Mouse (Mus musculus): Measurements from ENCODE around the gene Lrrc20. TPM values are rescaled to one million over a fixed set of nuclear protein-coding genes. Genes with fewer than 3 reads are reported as not detected.
A peak's percentile ranks its signal among the peaks of the same experiment; 100 is the strongest.

Lrrc20 gene
- total and polyA plus RNA-seq, 3 experiments, result 29.9 to 38.9 (median 32.0) TPM

GRCm38 (mm10) chr10:61474344-61474743 is 1.3 kb upstream of the Lrrc20 start:
- intact Hi-C loops (cut with DNase I), result no loop called here
- Histone ChIP-seq H3K79me2 (replicated peaks; ENCODE audit: control insufficient read depth, insufficient read depth, low read length) (no peaks in the 10 kb centered on the region), H3K36me3 (ENCODE audit: control insufficient read depth, insufficient read depth, low read length) (no peaks in the 10 kb centered on the region; the same call in 1 of the 2 replicates), H3K4me3 (no peak overlapping the region), H3K9ac (ENCODE audit: low read depth, low read length) (no peak overlapping the region), H3K4me1 (ENCODE audit: control insufficient read depth, insufficient read depth, low read length) (peaks cover 5% of the 10 kb centered on the region), H3K27ac (peak overlapping the region; percentile 63), H3K27me3 (ENCODE audit: control insufficient read depth, insufficient read depth, low read length) (no peaks in the 10 kb centered on the region)
- TF ChIP-seq EP300 (IDR thresholded peaks at IDR 0.05; ENCODE audit: insufficient read depth, low read depth, low read length) (no peak), CTCF (IDR thresholded peaks at IDR 0.05) (no peak), POLR2A (IDR thresholded peaks at IDR 0.05; ENCODE audit: insufficient read depth, low read depth, low read length) (no peak)
- WGBS, result 52% methylated on average over 1 of the region's 1 CpGs
- DNase-seq, result no peak

DNA sequence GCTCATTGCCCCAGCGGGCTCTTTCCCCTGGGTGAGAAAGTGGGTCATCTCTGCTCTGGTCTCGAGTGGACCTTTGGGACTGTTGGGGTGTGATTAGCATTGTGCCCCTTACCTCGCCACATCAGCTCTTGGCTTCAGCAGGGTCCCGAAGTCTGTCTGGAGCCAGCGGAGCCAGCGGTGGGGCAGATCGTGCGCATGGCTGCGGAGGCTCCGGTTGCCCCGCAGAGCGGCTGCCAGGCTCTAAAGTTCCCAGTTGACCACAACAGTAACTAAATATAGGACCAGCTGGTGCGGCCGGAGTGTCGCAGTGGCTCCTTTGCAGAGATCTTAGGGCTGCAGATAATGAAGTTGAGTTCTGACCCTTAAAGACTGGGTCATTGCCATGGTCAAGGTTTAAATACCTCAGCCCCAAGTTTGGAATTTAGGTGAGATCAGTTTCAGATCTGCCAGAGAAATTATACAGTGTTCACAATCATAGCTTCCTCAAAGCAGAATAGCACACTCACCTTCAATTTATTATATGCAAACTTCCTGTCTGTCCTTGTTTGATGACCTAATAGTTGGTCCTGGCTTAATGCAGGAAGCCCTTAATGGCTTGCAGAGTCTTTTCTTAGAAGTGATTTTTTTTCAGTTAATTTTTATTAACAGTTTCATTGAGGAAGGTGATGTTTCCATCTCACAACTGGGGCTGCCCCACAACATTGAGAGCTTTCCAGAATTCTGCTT is 1.0 kb downstream of the Lrrc20 start:
- Histone ChIP-seq H3K36me3 (ENCODE audit: control insufficient read depth, insufficient read depth, low read length) (no peaks in the 10 kb centered on the region; the same call in 1 of the 2 replicates), H3K9ac (ENCODE audit: low read depth, low read length) (peak overlapping the region; percentile 91), H3K27ac (peak overlapping the region; percentile 87), H3K4me3 (peak overlapping the region; percentile 60), H3K79me2 (replicated peaks; ENCODE audit: control insufficient read depth, insufficient read depth, low read length) (no peaks in the 10 kb centered on the region), H3K4me1 (ENCODE audit: control insufficient read depth, insufficient read depth, low read length) (peaks cover 5% of the 10 kb centered on the region), H3K27me3 (ENCODE audit: control insufficient read depth, insufficient read depth, low read length) (no peaks in the 10 kb centered on the region)
- WGBS, result 9% methylated on average over 15 of the region's 15 CpGs
- DNase-seq, result peak; percentile 54 to 61
- no peak for TF ChIP-seq POLR2A (IDR thresholded peaks at IDR 0.05; ENCODE audit: insufficient read depth, low read depth, low read length)
- TF ChIP-seq CTCF (IDR thresholded peaks at IDR 0.05), result no peak
- TF ChIP-seq EP300 (IDR thresholded peaks at IDR 0.05; ENCODE audit: insufficient read depth, low read depth, low read length), result no peak
- intact Hi-C loops (cut with DNase I), result loop anchor here (5.0 kb wide), 1 partner anchor 171 kb away; the partner anchor contains the start of gene Ppa1

GRCm38 (mm10) chr10:61479461-61479860 is 3.9 kb downstream of the Lrrc20 start:
- no peak for DNase-seq
- Histone ChIP-seq H3K9ac (ENCODE audit: low read depth, low read length) (no peak overlapping the region), H3K4me1 (ENCODE audit: control insufficient read depth, insufficient read depth, low read length) (peaks cover 4% of the 10 kb centered on the region), H3K79me2 (replicated peaks; ENCODE audit: control insufficient read depth, insufficient read depth, low read length) (no peaks in the 10 kb centered on the region), H3K36me3 (ENCODE audit: control insufficient read depth, insufficient read depth, low read length) (no peaks in the 10 kb centered on the region), H3K27me3 (ENCODE audit: control insufficient read depth, insufficient read depth, low read length) (no peaks in the 10 kb centered on the region), H3K27ac (no peak overlapping the region), H3K4me3 (no peak overlapping the region)
- intact Hi-C loops (cut with DNase I), result loop anchor here (5.0 kb wide), 1 partner anchor 168 kb away; the partner anchor contains the start of gene Ppa1
- TF ChIP-seq CTCF (IDR thresholded peaks at IDR 0.05) (no peak), EP300 (IDR thresholded peaks at IDR 0.05; ENCODE audit: insufficient read depth, low read depth, low read length) (no peak), POLR2A (IDR thresholded peaks at IDR 0.05; ENCODE audit: insufficient read depth, low read depth, low read length) (no peak)
- WGBS, result 89% methylated on average over 10 of the region's 10 CpGs

DNA sequence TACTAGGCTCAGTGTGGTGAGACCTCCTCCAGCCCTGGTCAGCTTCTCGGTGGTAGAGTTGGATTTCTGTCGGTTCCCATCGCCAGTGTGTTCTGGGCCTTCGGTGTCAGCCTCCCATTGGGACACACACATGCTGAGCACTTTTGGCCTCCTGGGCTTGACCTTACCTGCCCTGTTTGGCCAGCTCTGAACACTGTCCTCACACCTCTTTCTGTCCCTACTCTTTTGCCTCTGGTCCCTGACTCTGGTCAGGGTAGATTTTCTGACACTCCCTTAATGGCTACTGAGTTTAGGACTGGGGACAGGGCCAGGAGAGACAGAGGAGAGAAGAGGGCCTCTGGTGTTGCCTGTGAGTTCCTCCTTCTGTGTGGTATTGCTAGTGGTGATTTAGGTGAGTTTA is 4.3 kb downstream of the Lrrc20 start:
- intact Hi-C loops (cut with DNase I), result loop anchor here (5.0 kb wide), 1 partner anchor 167 kb away; the partner anchor contains the start of gene Ppa1
- Histone ChIP-seq H3K27ac (no peak overlapping the region), H3K4me3 (no peak overlapping the region), H3K27me3 (ENCODE audit: control insufficient read depth, insufficient read depth, low read length) (no peaks in the 10 kb centered on the region), H3K79me2 (replicated peaks; ENCODE audit: control insufficient read depth, insufficient read depth, low read length) (no peaks in the 10 kb centered on the region), H3K4me1 (ENCODE audit: control insufficient read depth, insufficient read depth, low read length) (peaks cover 4% of the 10 kb centered on the region), H3K36me3 (ENCODE audit: control insufficient read depth, insufficient read depth, low read length) (no peaks in the 10 kb centered on the region), H3K9ac (ENCODE audit: low read depth, low read length) (no peak overlapping the region)
- no peak for DNase-seq
- TF ChIP-seq CTCF (IDR thresholded peaks at IDR 0.05) (no peak), EP300 (IDR thresholded peaks at IDR 0.05; ENCODE audit: insufficient read depth, low read depth, low read length) (no peak), POLR2A (IDR thresholded peaks at IDR 0.05; ENCODE audit: insufficient read depth, low read depth, low read length) (no peak)
- WGBS, result 84% methylated on average over 4 of the region's 4 CpGs

- intact Hi-C loops (cut with DNase I), result no loop called here
- WGBS, result 67% methylated on average over 1 of the region's 1 CpGs
- no peak for TF ChIP-seq EP300 (IDR thresholded peaks at IDR 0.05; ENCODE audit: insufficient read depth, low read depth, low read length)
- TF ChIP-seq CTCF (IDR thresholded peaks at IDR 0.05), result no peak
- TF ChIP-seq POLR2A (IDR thresholded peaks at IDR 0.05; ENCODE audit: insufficient read depth, low read depth, low read length), result no peak
- Histone ChIP-seq H3K4me1 (ENCODE audit: control insufficient read depth, insufficient read depth, low read length) (0 out of 2 replicates have a peak, but pooled peaks cover 2% of the 10 kb centered on the region), H3K27me3 (ENCODE audit: control insufficient read depth, insufficient read depth, low read length) (no peaks in the 10 kb centered on the region), H3K36me3 (ENCODE audit: control insufficient read depth, insufficient read depth, low read length) (no peaks in the 10 kb centered on the region), H3K4me3 (no peak overlapping the region), H3K9ac (ENCODE audit: low read depth, low read length) (no peak overlapping the region), H3K79me2 (replicated peaks; ENCODE audit: control insufficient read depth, insufficient read depth, low read length) (no peaks in the 10 kb centered on the region), H3K27ac (no peak overlapping the region)
- no peak for DNase-seq
Observed at GRCm38 (mm10) chr10:61480488-61480887, 4.9 kb downstream of the Lrrc20 start.

- Histone ChIP-seq H3K36me3 (ENCODE audit: control insufficient read depth, insufficient read depth, low read length) (no peaks in the 10 kb centered on the region), H3K27me3 (ENCODE audit: control insufficient read depth, insufficient read depth, low read length) (no peaks in the 10 kb centered on the region), H3K9ac (ENCODE audit: low read depth, low read length) (no peak overlapping the region), H3K4me1 (ENCODE audit: control insufficient read depth, insufficient read depth, low read length) (no peaks in the 10 kb centered on the region), H3K79me2 (replicated peaks; ENCODE audit: control insufficient read depth, insufficient read depth, low read length) (0 out of 2 replicates have a peak, but pooled peaks cover 2% of the 10 kb centered on the region), H3K4me3 (no peak overlapping the region), H3K27ac (no peak overlapping the region)
- intact Hi-C loops (cut with DNase I), result no loop called here
- DNase-seq, result no peak
- no peak for TF ChIP-seq CTCF (IDR thresholded peaks at IDR 0.05)
- TF ChIP-seq EP300 (IDR thresholded peaks at IDR 0.05; ENCODE audit: insufficient read depth, low read depth, low read length), result no peak
- TF ChIP-seq POLR2A (IDR thresholded peaks at IDR 0.05; ENCODE audit: insufficient read depth, low read depth, low read length), result no peak
- 95% methylated on average over 7 of the region's 7 CpGs for WGBS
Observed at GRCm38 (mm10) chr10:61482771-61483170, 7.2 kb downstream of the Lrrc20 start.
